Mouse (Mus musculus) MN1 (cell line): ENCODE data around the gene Msx3.

Source experiments
- DNase-seq: peaks from one replicate; pipeline ENCODE4 v3.0.0-alpha.2; 2016; ENCODE audit warnings: low spot score

Msx3 gene

DNA sequence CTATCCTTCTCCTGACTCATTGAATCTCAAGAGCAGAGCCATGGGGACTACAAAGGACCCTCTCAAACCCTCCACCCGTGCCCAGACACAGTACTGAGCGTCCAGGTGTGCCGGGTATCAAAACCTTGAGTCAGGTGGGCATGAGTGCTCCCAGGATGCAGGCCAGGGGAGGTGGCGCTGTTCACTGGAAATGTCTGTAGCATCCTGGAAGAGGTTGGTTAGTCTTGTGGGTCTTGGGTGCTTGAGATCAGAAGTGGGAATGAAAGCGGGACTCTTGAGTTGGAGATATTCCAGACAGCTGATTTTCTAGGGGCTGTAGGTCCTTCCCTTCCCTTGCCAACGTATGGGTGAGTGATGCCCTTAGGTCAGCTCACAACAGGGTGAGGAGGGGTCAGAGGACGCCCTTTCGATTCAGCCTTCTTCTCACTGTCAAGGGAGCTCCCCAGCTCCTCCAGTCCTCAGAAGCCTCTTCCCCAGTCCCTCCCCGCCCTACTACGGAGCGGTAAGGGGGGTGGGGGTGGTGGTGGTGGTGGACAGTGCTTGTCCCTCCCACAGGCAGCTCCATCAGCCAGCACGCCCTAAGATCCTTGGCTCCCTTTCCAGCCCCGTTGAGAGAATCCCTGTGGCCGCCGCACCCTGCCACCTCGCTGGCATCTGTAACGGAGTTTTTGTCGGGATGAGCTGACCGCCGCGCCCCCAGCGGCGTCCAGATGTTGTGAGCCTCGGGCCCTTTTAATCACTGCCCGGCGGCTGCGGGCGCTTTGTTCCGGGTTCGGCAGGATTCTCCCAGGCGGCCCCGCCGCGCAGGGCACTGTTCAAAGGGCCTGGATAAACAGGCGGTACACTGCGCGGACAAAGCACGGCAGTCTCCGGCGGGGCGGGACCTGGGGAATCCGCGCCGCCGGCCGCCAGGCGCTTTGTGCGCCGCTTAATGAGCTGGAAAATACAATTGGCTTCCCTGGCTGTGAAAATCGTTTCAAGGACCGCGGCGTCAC is 8.8 kb upstream of the Msx3 start:
- peak; percentile 85 for DNase-seq

DNA sequence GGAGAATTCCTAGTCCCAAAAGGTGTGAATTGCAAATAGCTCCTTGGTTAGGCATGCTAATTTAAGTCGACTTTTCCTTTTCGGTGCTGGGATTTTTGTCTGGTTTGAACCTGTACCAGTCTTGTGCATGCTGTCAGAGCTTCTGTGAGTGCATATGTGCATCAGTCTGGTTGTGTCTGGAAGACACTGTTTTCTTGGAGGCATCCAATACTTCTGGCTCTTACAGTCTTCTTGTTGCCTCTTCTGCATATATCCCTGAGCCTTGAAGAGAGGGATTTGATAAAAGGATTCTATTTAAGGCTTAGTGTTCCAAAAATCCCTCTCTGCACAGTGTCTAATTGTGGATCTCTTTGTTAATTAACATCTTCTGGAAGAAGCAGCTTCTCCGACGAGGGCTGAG is 5.2 kb upstream of the Msx3 start:
- no peak for DNase-seq

DNA sequence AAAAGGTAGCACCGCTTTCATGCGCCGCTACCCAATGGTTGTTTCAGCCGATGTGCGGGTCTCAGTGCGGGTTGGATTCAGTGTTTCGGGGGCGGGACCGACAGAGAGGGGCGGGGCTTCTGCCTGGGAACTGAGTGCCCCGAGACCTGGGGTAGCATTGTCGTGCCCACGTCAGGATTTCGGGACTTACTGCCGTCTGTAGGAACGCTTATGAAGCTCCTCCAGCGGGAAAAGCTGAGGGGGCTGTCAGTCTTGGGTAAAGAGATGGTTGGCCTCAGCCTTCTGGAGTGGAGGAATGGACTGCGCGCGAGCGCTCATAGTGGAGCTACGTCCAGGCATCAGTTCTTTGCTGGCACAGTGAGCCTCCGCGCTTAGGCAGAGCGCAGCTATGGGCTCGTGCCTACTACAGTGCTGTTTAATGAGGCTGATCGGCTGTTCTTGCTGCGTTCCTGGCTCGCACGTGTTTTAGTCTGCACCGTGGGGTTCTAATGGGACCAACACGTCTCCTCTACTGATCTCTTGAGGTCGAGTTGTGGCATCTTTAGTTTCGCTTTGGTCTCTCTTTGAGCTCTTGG is 313 bp upstream of the Msx3 start:
- DNase-seq, result no peak

DNA sequence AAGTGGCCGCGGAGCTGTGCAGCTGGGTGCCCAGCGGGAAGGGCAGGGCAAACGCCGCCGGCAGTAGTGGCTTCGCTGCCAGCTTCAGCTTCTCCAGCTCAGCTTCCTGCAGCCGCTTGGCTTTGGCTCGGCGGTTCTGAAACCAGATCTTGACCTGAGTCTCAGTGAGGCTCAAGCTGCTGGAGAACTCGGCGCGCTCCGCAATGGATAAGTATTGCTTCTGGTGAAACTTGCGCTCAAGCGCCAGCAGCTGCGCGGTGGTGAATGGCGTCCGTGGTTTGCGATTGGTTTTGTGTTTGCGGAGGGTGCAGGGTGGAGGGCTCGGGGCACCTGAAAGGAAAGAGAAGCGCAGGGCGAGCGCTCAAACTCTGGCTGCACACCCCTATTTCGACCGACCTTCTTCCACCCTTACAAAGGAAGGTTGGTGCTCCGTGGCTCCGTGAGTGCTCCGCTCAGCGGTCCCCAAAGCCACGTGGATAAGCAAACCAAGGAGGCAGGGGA is 1.0 kb downstream of the Msx3 start:
- DNase-seq, result no peak

DNA sequence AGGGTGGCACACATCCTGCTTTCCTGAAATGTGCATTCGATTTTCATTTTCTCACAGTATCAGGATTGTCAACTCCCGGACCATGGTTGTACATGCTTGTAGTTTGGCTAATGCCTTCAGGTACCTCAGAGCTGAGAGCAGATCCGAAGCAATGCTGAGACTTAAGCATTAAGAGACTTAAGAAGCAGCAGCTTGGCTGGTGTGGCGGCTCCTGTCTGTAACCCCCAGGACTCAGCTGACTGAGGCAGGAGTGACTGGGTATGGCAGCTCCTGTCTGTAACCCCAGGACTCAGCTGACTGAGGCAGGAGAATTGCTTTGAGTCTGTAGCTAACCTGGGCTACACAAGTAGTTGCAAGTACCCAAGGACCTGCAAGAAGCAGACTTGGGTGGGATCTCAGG is 3.3 kb downstream of the Msx3 start:
- no peak for DNase-seq

DNA sequence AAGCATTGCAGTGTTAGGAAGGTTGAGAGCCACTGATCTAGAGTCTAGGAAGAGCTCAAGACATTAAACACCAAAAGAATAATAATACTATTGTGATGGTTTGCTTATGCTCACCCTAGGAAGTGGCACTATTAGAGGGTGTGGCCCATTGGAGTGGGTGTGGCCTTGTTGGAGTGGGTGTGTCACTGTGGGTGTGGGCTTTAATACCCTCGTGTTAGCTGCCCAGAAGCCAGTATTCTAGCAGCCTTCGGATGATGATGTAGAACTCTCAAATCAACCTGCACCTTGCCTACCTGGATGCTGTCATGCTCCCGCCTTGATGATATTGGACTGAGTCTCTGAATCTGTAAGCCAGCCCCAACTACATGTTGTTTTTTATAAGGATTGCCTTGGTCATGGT is 6.2 kb downstream of the Msx3 start:
- no peak for DNase-seq

DNA sequence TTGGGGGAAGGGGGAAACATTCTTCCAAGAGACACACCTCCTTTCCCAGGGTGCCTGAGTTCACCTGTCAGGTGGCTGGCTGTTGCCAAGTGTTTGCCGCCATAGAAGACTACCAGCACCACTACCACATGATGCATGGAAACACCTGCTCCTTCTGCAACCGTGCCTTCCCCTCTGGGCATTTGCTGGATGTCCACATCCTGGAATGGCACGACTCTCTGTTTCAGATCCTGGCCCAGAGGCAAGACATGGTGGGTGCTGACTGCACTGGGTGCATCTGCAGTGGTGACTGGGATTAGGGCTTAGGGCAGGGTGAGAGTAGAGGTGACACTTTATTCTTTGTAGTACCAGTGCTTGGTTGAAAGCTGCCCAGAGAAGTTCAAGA is 11.7 kb downstream of the Msx3 start:
- DNase-seq, result no peak

DNA sequence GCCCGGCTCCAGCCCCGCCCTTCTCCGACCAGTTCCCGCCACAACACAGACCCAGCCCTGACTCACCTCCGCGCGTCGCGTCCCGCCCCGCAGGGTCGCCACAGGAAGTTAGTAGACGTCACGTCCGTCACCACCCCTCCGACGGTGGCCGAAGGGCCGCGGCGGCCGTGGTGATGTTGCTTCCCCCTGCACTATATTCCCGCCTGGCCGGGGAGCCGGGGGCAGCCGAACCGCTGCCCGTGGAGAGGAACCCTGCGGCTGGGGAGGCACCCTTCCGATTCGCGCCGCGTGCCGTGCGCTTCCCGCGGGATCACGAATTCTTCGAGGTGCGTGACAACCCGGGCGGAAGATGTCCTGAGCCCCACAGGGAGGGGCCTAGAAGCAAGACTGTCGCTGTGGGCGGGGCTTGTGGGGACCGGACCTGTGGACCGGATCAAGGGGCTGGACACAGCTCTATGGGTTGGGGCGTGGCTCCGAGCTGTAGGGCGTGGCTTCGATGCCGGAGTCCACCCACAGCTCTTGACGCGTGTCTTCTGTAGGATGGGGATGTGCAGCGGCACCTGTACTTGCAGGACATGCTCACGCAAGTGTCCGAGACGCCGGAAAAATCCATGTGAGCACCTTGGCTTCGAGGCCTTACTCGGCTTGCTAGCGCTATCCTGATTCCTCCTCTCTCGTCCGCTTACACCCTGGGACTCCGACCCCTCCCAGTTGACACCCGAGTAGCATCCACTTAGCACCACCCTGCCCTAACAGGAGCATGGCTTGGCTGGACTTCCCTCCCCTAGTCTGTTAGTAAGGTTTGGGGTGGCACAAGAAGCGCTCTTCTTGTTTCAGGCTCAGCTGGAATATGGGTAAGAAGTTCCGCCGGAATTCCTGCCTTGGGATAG is 12.4 kb downstream of the Msx3 start, which contains the start of the genes Zfp511 and Tubgcp2:
Gene Zfp511 (plus strand): TSS at position 111 of the 890 bp plus-strand sequence.
Gene Tubgcp2 (minus strand): TSS at position 389 of the 890 bp plus-strand sequence.
- DNase-seq, result peak; percentile 95

DNA sequence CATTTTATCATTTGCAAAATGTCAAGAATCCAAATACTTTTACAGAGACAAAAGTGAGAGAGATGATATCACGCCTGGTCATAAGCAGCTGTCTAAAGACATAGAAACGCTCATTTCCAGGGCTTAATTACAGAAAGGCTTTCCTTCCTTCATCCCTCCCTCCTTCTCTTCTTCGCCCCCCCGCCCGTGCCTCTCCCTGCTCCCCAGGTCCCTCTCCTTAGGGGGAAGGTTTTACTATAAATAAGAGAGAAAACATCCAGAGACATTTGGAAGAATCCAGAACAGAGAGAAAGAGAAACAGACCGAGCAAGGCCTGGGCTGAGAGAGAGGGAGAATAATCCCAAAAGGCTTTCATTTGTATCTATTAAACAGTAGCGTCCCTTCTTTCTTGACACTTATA is 13.4 kb downstream of the Msx3 start:
- no peak for DNase-seq

DNA sequence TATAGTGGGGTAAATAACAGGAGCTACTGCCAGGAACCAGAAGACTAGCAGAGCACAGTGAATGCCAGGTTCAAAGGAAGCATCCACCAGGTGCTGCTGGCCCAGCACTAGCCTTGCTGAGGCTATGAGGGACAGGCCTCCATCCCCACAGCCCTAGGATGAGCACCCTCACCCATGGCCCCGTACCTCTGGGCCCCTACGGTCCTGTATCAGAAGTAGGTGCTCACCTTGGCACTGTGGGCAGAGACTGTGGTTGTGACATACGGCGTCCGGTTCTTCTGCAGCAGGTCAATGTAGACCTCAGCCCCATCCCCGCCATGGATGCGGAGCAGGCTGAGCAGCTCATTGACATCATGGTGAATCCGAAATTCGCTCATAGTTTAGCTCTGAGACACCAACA is 15.5 kb downstream of the Msx3 start:
- no peak for DNase-seq

DNA sequence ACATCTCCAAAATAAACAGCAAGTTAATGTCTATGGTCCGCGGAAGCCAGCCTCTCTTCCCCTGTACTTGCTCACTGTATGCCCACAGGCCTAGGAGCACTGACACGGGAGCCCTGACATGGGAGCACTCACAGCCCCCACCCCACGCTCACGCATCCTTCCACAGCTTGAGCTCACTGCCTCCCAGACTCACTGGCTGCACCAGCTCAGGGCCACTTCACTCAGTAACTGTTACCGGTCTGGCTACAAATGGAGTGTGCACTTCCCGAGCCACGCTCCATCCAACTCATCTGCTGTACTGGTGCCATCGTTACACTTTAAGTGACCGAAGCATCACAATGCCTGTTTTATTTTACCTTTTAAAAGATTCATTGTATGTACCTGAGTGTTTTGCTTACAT is 16.5 kb downstream of the Msx3 start:
- no peak for DNase-seq

DNA sequence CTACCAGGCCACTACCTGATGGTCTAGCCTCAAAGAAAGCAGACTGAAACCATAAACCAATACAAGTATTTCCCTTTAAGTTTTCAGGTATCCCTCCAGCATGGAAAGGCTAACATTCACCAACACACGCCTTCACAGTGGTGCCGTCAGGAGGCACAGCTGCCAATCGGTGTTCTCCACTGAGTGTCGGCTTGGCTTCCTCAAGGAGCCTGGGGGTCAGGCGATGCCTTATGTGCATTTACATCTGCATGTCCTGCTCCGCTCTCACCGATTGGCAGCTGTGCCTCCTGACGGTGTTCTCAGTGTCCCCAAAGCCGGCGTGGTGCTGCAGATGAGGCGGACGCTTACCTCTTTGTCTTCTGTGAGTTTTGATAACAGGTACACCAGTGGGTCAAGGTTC is 17.1 kb downstream of the Msx3 start:
- no peak for DNase-seq

DNA sequence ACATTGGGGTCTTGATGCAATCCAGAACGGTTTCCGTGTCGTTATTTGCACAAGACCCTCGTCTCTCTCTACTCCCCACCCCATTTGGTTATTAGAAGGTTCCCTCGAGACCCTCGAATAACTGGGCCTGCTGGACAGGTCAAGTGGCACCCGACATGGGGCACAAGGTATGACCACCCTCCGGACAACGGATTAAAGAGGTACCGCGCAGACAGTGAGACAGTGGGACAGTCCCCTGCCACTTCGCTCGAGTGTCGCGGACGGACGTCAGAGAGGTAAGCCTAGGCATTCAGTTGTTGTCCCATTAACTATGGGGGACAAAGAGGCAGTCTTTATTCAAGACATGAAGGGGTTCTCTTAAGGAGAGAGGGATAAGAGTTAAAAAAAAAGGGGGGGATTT is 37.6 kb downstream of the Msx3 start:
- no peak for DNase-seq

DNA sequence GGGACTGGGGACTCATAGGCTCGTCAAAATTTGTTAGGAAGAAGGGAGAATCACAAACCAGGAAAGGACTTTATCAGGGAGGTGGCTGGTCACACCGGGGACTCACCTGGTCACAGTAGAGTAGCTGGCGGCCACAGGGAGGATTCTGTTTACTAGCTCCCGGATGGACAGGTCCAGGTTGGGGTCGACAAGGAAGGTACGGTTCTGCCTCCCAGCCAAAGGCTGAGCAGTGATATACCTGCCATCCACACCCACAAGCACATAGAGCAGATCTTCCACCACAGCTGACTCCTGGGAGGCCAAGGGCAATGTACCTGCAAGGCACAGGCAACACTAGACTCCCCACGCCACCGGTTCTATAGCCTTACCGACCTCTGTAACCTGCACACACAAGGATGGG is 41.1 kb downstream of the Msx3 start:
- DNase-seq, result no peak

DNA sequence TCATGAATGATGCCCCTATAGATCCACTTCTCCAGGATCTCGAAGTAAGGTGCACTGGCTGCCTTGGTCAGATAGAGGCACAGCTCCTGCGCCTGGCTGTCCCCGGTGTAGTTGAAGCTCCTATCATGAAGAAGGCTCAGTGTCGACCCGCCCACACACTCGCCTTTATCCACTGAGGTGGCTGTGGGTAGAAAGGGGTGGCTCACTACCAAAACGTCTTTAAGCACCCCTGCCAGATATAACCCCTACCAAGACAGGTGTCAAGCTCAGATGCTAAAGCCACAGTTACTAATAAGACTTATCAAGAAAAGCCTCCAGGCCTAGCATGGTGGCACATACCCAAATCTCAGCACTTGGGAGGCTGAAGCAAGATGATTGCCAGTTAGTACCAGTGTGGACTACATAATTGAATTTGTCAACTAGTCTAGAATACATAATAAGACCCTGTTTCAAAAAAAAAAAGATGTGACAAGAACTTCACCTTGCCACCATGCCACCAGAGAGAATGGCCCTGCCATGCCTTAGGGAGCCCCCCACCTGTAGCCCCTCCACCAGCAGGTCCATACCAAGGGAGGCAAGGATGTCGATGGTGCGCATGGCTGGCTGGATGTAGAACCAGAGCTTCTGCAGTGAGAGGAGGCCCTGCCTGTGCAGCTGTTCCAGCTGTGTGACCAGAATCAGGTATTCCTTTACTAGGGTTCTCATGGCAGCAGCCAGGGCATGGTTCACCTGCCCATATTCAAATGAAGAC is 41.9 kb downstream of the Msx3 start:
- no peak for DNase-seq

DNA sequence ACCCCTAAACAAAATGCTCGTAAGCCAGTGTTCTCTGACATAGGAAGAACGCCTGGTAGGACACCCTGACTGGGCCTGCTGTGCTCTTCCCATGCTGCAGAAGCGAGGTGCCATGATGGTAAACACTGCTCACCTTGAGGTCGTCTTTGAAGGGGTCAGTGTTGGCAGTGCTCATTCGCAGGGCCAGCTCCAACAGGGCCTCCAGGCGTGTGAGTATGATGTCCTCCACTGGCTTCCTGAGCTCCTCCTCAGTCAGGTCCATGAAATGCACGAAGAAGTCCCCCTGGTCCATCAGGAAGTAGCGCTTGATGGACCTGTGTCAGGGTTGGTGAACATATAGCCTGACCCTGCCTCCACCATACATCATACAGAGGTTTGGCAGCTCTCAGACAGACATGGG is 44.2 kb downstream of the Msx3 start:
- DNase-seq, result no peak

DNA sequence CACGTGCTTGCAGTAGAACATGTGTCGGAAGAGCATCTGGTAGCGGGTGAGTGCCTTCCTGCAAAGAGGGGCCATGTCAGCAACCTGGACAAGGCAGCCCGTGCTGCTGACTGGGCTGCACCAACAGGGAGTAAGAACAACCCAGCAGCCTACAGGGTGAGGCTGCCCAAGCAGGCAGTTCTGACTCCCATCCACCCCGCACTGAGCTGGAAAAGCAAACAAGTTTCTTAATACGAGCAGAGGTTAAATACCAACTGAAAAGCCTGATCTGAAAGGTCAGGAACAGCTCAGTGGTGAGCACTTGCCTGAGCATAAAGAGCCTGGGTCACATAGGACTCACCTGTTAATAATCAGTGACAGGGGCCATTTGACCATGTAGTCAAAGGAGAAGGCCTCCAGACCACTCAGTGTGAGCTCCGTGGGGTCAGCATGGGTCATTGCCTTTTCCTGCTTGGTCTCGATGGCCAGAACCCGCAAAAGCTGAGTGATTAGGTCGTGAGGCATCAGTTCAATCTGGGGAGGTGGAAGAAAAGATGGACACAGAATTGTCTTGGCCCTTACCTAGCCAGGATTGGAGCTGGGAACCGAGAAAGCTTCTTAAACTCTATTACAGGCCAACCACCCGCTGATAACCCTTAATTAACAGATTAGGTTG is 47.7 kb downstream of the Msx3 start:
- no peak for DNase-seq

DNA sequence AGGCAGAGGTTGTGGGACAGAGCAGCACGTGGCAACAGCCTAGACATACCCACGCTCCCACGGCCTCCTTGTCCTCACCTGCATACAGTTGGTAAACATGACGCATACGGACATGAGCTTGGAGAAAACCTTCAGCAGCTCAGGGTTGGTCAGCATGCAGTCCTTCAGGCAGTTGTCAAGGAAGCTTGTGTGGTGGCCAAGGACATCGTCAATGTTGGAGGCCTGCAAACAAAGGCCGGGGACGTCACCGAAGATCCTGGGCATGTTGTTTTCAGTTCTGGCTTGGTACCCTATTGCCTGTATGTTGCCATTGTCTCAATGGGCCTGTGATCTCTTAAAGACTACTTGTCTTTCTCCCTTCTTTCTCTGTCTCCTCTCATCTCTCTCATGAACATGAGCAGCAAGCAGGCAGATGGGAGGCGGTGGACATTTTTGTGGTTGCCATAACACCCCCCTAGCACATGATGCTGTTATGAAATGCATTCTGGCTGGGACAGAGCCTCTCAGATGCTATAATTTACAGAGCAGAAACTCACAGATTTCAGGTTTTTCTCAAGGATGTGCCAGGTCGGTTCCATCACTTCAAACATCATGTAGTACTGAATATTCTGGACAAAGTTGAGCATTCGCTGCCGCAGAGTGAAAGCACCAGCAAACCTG is 50.1 kb downstream of the Msx3 start:
- no peak for DNase-seq
